ENCODE assay signal across 25 mouse cellular contexts in genomic region chr6:89404964-89405363, GRCm38 (mm10). TPM values are rescaled to one million over a fixed set of nuclear protein-coding genes. Genes with fewer than 3 reads are reported as not detected.
A peak's percentile ranks its signal among the peaks of the same experiment; 100 is the strongest.
DNase-seq lines count a peak whose midpoint lies in the region; ATAC-seq lines count a peak whose summit lies in the region.
"Had no signal": no experiment of that assay in that cellular context is flagged by ENCODE, and none has a peak within 500 bp of the region (broad histone marks: within the 10 kb centered on the region; RNA-seq: fewer than 3 reads in every experiment).

No protein-coding gene starts in this region.

- H3K27me3 ChIP-seq in forebrain, embryonic 11.5 days (ENCODE audit: control insufficient read depth, insufficient read depth, low read length): no peaks in the 10 kb centered on the region
- H3K27me3 ChIP-seq: embryonic facial prominence, embryonic 12.5 days; embryonic facial prominence, embryonic 15.5 days; forebrain, embryonic 15.5 days; heart, embryonic 12.5 days; heart, embryonic 15.5 days had no signal

- H3K9me3 ChIP-seq in forebrain, embryonic 11.5 days (ENCODE audit: control insufficient read depth, low read length): no peaks in the 10 kb centered on the region
- H3K9me3 ChIP-seq: embryonic facial prominence, embryonic 12.5 days; embryonic facial prominence, embryonic 15.5 days; forebrain, embryonic 12.5 days; forebrain, embryonic 15.5 days; heart, embryonic 12.5 days; heart, embryonic 15.5 days had no signal

- no peak overlapping the region for H3K4me2 ChIP-seq in forebrain, embryonic 11.5 days (ENCODE audit: low read depth, low read length, severe bottlenecking)
- H3K4me2 ChIP-seq: embryonic facial prominence, embryonic 12.5 days; embryonic facial prominence, embryonic 15.5 days; forebrain, embryonic 12.5 days; forebrain, embryonic 15.5 days; heart, embryonic 12.5 days; heart, embryonic 15.5 days; hindbrain, embryonic 14.5 days had no signal

- H3K4me3 ChIP-seq in forebrain, embryonic 11.5 days (ENCODE audit: low read depth, low read length): no peak overlapping the region
- H3K4me3 ChIP-seq: embryonic facial prominence, embryonic 12.5 days; embryonic facial prominence, embryonic 15.5 days; forebrain, embryonic 12.5 days; forebrain, embryonic 15.5 days; heart, embryonic 12.5 days; heart, embryonic 15.5 days had no signal

- DNase-seq in heart, adult 11 months: peak; percentile 94
- DNase-seq in heart, adult 8-10 months (ENCODE audit: low spot score): no peak
- peak; percentile 12 for DNase-seq in ovary, postnatal 36 days (ENCODE audit: low spot score)
- no peak for DNase-seq in ovary, postnatal 10 days (ENCODE audit: low spot score)
- DNase-seq in forebrain, embryonic 11.5 days (ENCODE audit: low spot score): no peak
- DNase-seq: adrenal gland, adult 8-10 months; adrenal gland, postnatal 25 days; cerebellum, adult 18-20 months; cerebellum, adult 9-10 months; cerebellum, postnatal 25 days; gastrocnemius, postnatal 10 days; heart, postnatal 10 days; heart, postnatal 4 days had no signal

- H3K9ac ChIP-seq in forebrain, embryonic 11.5 days (ENCODE audit: low read length): no peak overlapping the region
- H3K9ac ChIP-seq: embryonic facial prominence, embryonic 12.5 days; embryonic facial prominence, embryonic 15.5 days; forebrain, embryonic 12.5 days; forebrain, embryonic 15.5 days; heart, embryonic 12.5 days; heart, embryonic 15.5 days; hindbrain, embryonic 14.5 days had no signal

- WGBS in forebrain, embryonic 11.5 days: 80% methylated on average over 2 of the region's 2 CpGs

- no peak overlapping the region for H3K27ac ChIP-seq in forebrain, embryonic 11.5 days (ENCODE audit: low read depth, low read length)
- H3K27ac ChIP-seq: embryonic facial prominence, embryonic 12.5 days; embryonic facial prominence, embryonic 15.5 days; forebrain, embryonic 12.5 days; forebrain, embryonic 15.5 days; heart, embryonic 15.5 days; hindbrain, embryonic 14.5 days; hindbrain, postnatal 0 days had no signal

- peak; percentile 50 for ATAC-seq in megakaryocyte progenitor cell, adult 5-6 weeks (replicated peaks; ENCODE audit: poor library complexity)
- ATAC-seq in forebrain, embryonic 11.5 days (replicated peaks; ENCODE audit: low FRiP score): no peak
- ATAC-seq: activated CD4-positive, CD25-positive, alpha-beta regulatory T cell, adult 4 months; forebrain, embryonic 15.5 days; hindbrain, postnatal 0 days; inflammation-experienced regulatory T-cells, adult 6 months; intestine, embryonic 16.5 days had no signal

- no peaks in the 10 kb centered on the region for H3K36me3 ChIP-seq in forebrain, embryonic 11.5 days (ENCODE audit: control insufficient read depth, insufficient read depth, low read length)
- H3K36me3 ChIP-seq: embryonic facial prominence, embryonic 12.5 days; embryonic facial prominence, embryonic 15.5 days; forebrain, embryonic 12.5 days; forebrain, embryonic 15.5 days; heart, embryonic 12.5 days; heart, embryonic 15.5 days had no signal

- no peaks in the 10 kb centered on the region for H3K4me1 ChIP-seq in forebrain, embryonic 11.5 days (replicated peaks; ENCODE audit: control insufficient read depth, insufficient read depth, low read length)
- H3K4me1 ChIP-seq: embryonic facial prominence, embryonic 12.5 days had no signal

RNA-seq across cellular contexts. Expression of gene Plxna1, which starts 42.5 kb away (rescaled TPM):
- total RNA-seq in heart, adult 8-10 months (2022): 10 to 100 TPM; 15.9 to 28.7 (median 20.2) TPM
- total RNA-seq in megakaryocyte progenitor cell, adult 5-6 weeks (2015): 1.2 and 3.6 TPM in 2 replicates
- total RNA-seq in megakaryocyte progenitor cell, adult 5-6 weeks (2017): 0.50 and 3.1 TPM in 2 replicates
- 38.0 and 41.5 TPM in 2 replicates for polyA plus RNA-seq in forebrain, embryonic 11.5 days (2014; fragmentation: Nextera tagmentation; extraction: Ambion mirVana)

Comparison
In these comparisons a context has a peak if more than half of its experiments do, and no peak if none do; other contexts are left out.
1. DNase-seq: peak in heart, adult 11 months (single experiment) and ovary, postnatal 36 days (single experiment); none in heart, adult 8-10 months (single experiment), ovary, postnatal 10 days (single experiment) and forebrain, embryonic 11.5 days (single experiment).